Mouse (Mus musculus) erythroblast, adult 5-6 weeks (primary cell): Measurements from ENCODE around the gene Peli2. TPM values are rescaled to one million over a fixed set of nuclear protein-coding genes. Genes with fewer than 3 reads are reported as not detected.

Experiments used
- ATAC-seq: replicated peaks from 2 replicates; pipeline ENCODE4 v1.8.0; 2016; ENCODE audit warnings: moderate number of reproducible peaks, mild to moderate bottlenecking, moderate TSS enrichment, inconsistent platforms; ENCODE audit not compliant: poor library complexity, low FRiP score, severe bottlenecking
- total RNA-seq, 2 experiments: library from RNA; stranded (forward) in 1 of 2; stranded (reverse) in 1 of 2; fragments of 150-400 nt in 1 of 2; fragments of 200-764, 138-1000 nt in 1 of 2; gene quantifications; 2 replicates each; pipeline versions ENCODE4 v1.2.3 to v1.2.4; 2015 to 2017; ENCODE audit warnings: low replicate concordance in 2 of 2

The Peli2 gene
- total RNA-seq, 2 experiments from 2014 or later: 2.1 to 2.5 TPM

DNA sequence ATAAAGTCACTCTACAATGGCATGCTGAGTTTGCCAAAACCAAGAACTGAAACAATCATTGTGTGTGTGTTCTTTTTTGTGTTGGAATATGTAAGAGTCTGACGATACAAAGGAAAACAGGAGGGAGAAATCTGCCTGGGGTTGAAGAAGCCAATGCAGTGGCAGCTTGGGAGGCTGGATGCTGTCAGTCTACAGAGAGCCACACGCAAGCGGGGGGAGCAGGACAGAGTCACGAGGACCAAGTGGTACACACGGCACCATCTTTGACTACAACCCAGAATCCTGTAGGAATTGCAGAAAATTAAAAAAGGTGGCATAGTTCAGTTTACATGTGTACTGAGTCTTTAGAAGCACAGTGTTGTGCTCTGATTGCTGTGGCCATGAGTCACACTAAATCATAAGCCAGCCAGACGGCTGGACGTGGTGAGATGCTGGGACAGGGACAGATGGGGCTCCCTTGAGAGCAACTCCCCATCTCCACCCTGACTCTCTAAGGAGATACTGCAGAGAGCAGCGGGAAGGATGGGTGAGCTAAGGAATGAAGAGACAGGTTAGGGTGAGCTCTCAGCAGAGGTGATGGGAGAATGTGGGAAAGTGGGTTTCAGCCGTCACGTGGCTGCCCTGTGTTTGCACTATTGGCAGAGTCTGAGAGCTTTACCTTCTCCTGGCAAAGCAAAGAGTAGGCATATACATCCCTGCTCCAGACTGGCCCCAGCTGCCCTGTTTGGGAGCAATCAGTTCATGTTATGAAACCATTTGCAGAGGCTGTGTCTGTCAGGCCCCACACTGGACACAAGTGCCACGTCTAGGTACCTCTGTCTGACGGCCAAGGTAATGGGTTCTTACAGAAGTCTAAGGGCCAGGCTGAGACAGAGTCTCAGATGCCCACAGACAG, 87.4 kb downstream of the Peli2 start:
- no peak for ATAC-seq

GRCm38 (mm10) chr14:48209436-48209835, 88.8 kb downstream of the Peli2 start:
- no peak for ATAC-seq

DNA sequence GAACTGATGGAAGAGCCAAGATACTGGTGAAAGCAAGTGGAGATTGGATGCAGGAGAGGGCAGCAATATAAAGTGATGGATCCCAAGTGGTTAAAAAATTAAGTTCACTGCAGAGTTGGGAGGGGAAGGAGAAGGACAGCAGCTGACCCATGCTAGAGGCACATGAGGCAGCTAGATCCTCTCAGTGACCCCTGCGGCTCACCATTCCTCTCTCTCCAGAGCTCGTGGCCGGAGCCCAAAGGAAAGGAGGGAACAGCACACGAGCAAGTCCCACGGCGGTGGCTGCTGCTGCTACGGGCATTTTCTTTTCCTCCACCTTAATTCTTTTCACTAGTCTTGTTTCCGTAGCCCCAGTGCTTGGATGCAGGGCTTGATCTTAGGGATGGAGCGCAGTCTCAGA, 89.5 kb downstream of the Peli2 start:
- ATAC-seq: no peak

- ATAC-seq: no peak
These were observed 90.9 kb downstream of the Peli2 start for GRCm38 (mm10) chr14:48211526-48211925.

- no peak for ATAC-seq
These were observed 92.2 kb downstream of the Peli2 start for GRCm38 (mm10) chr14:48212839-48213238.

- no peak for ATAC-seq
These were observed 93.0 kb downstream of the Peli2 start for GRCm38 (mm10) chr14:48213593-48213992.

DNA sequence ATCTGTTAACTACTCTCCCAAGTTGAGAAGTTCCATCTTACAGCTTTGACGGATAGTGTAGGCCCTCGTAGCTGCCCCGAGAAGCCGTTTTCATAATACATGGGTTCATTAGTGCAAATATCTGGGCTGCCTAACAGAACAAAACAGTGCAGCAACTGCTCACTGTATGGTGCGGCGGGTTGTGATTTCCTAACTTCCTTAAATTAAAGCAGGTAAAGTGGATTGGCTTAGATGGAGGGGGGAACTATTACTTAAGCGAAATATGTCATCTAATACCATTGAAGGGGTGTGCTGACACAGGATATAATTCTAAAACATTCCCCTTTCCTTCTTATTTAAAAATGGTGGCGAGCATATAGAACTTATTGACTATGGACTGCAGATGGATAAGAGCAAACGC, 101.4 kb downstream of the Peli2 start:
- ATAC-seq: no peak

GRCm38 (mm10) chr14:48222684-48223083, 102.1 kb downstream of the Peli2 start:
- no peak for ATAC-seq

DNA sequence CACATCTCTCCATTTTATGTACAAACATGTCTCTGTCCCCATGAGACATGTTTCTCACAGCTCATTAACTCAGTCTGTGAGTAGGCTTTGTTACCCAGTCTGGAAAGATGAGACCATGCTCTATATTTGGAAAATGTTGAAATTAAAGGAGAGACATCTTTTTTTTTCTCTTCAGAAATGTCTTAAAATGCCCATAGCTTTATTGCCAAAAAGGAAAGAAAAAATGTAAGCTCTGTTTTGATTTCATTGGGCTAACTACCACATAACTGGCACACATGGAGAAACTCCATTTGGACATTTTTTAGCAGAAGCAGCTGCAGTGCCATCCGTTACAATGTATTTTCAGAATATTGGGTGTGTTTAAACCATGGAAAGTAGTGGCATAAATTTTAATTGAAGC, 103.6 kb downstream of the Peli2 start:
- ATAC-seq: no peak

GRCm38 (mm10) chr14:48224861-48225300, 104.3 kb downstream of the Peli2 start:
- ATAC-seq: no peak

- no peak for ATAC-seq
These were observed 105.3 kb downstream of the Peli2 start for GRCm38 (mm10) chr14:48225810-48226446.

DNA sequence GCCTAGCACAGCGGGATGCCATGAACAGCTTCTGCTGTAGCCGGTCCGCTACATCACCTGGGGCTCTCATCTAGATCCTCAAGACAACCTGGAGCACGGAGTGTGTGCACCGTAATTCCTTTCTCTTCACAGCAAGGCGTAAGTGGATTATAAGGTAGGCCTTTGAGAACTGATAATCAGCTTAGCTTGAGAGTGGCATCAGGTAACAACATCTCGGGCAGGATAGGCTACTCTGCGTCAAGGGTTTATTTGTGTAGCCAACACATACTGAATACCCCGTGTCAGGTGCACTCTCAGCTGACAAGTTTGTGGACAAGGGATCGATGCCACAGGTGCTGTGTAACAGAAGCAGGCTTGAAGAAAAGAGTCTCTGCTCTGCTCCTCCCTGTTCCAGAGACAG, 106.1 kb downstream of the Peli2 start:
- no peak for ATAC-seq

- no peak for ATAC-seq
These were observed 114.3 kb downstream of the Peli2 start for GRCm38 (mm10) chr14:48234785-48235519.

DNA sequence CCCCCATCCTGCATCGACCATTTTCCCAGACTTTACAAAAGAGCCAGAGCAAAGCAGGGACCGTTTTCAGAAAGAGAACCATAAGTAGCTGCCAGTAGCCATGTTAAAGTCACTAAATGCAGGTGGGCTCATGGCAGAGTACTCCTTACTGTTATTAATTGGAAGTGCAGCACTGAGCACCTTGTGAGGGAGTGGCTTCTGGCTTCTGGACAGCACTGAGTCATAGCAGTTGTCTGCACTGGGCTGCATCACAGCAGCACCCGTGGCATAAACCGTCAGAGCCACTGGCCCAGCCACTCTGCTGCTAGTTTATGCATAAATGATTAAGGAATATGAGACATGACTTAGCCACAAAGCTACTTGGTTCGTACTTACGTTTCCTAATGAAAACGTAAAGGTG, 120.7 kb downstream of the Peli2 start:
- no peak for ATAC-seq

GRCm38 (mm10) chr14:48246236-48246635, 125.6 kb downstream of the Peli2 start:
- ATAC-seq: no peak

DNA sequence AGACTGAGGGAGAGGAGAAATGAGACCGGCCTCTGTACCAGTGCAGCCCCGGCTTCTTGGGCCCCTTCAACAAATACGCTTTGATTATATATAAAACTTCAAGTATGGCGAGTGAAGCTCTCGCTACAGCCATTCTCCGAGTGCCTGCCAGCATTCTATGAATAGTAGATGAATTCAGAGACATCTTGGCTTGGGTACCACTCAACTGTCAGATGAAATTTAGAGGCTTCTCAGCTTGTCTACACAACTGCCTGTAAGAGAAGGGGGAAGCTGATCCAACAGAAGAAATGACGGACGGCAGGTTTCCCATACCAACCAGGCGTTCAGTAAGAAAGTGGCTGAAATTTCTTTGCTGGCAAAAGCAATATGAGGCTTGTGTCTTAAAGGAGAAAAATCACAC, 126.3 kb downstream of the Peli2 start:
- ATAC-seq: no peak

- no peak for ATAC-seq
These were observed 128.8 kb downstream of the Peli2 start for GRCm38 (mm10) chr14:48249459-48249858.

DNA sequence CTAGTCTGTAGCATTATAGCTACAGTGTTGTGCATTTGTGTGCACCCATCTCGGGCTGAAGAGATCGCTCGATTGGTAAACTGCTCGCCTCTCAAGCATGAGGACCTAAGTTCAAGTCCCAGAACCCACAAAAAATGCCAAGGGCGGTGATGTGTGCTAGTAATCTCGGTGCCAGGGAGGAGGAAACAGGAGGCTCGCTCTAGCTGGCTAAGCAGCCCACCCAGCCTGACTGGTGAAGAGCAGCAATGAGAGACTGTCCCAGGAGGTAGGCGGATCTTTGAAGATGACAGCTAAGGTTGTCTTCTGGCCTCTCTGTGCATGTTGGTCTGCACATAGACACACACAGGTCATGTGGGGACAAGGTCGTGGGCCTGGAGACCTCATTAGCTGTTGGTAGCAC, 129.3 kb downstream of the Peli2 start:
- ATAC-seq: no peak

DNA sequence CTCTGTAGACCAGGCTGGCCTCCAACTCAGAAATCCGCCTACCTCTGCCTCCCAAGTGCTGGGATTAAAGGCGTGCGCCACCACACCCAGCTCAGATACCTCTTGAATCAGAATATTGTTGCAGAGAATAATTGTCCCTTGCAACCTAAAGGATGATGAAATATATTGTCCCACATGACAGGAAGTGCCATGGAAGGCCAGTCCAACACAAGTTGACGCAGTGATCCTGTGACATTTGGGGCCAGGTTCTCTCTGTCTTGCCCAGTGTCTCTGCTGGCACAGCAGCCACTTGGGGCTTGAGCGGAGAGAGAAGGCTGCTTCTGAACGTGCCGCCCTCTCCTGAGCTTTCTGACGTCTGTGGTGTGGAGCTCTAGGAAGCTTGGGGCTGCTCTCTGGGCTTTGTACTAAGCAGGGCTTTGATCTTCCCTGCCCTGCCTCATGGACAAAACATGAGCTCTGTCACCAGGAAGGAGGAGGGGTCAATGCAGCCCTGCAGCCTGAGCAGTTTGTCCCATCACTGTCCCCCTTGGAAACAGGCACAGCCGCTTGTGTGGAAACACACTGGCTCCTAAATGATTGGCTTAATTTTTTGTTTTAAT, 130.9 kb downstream of the Peli2 start:
- no peak for ATAC-seq

DNA sequence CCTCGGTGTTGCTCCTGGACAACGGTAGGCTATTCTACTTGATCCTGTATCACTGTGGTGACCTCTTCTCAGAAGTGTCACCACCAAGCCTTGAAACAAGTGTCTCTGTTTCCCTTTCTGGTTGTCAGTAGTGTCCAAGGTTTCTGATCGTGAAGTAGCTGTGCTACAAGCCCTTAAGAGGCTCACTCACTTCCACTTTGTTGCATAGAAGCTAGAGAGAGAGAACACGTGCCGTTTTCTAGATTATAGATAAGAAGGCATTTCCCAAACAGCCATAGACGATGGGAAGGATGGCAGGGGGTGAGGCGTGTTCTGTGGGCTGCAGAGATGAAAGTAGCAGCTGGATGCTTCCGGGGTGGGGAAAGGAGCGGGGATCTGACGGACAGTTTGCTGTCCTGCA, 132.6 kb downstream of the Peli2 start:
- ATAC-seq: no peak
